Mouse (Mus musculus) stomach, postnatal 0 days (tissue): ENCODE data around the gene Casc1. TPM values are rescaled to one million over a fixed set of nuclear protein-coding genes. Genes with fewer than 3 reads are reported as not detected.

Source experiments
- ATAC-seq: fragments of 200-750 bp; cut with Nextera tagmentation; 2 replicates; pipeline ENCODE4 v1.8.0; 2017; ENCODE audit not compliant: low FRiP score, low TSS enrichment
- DNase-seq: peaks from one replicate; pipeline ENCODE4 v3.0.0-alpha.2; 2016; ENCODE audit warnings: low spot score
- H3K27ac ChIP-seq: fragments of 300-500 bp; sonication (generic); replicated peaks from 2 replicates; pipeline ENCODE4 v1.5.1; 2014; ENCODE audit warnings: mild to moderate bottlenecking, control low read depth
- H3K27me3 ChIP-seq: fragments of 300-500 bp; sonication (generic); 2 replicates; pipeline ENCODE4 v1.6.1; 2014; ENCODE audit warnings: low read length; ENCODE audit not compliant: control insufficient read depth, insufficient read depth
- H3K36me3 ChIP-seq: fragments of 300-500 bp; sonication (generic); 2 replicates; pipeline ENCODE4 v1.6.1; 2014; ENCODE audit warnings: low read length, mixed read lengths; ENCODE audit not compliant: control insufficient read depth, insufficient read depth
- H3K4me1 ChIP-seq: fragments of 300-500 bp; sonication (generic); replicated peaks from 2 replicates; pipeline ENCODE4 v1.6.1; 2014; ENCODE audit warnings: antibody characterized with exemption; ENCODE audit not compliant: control insufficient read depth, insufficient read depth
- H3K4me2 ChIP-seq: fragments of 300-500 bp; sonication (generic); replicated peaks from 2 replicates; pipeline ENCODE4 v1.6.1; 2014; ENCODE audit warnings: low read depth, mild to moderate bottlenecking, control low read depth, moderate library complexity
- H3K4me3 ChIP-seq: fragments of 300-500 bp; sonication (generic); 2 replicates; pipeline ENCODE4 v1.5.1; 2014; ENCODE audit warnings: low read depth, low read length, control low read depth
- H3K9ac ChIP-seq: fragments of 300-500 bp; sonication (generic); 2 replicates; pipeline ENCODE4 v1.6.1; 2014; ENCODE audit warnings: mild to moderate bottlenecking, low read length, control low read depth, mixed read lengths
- H3K9me3 ChIP-seq: fragments of 300-500 bp; sonication (generic); 2 replicates; pipeline ENCODE4 v1.6.1; 2016; ENCODE audit warnings: low read length; ENCODE audit not compliant: control insufficient read depth
- CTCF ChIP-seq: IDR thresholded peaks from 2 replicates; pipeline ENCODE4 v1.5.1; 2016; ENCODE audit warnings: antibody characterized with exemption, low read depth, mild to moderate bottlenecking, moderate library complexity
- EP300 ChIP-seq: optimal IDR thresholded peaks from 2 replicates; pipeline ENCODE3; 2016; ENCODE audit warnings: antibody characterized with exemption
- WGBS: fragments of 180-500 bp; shearing (Covaris S2); extraction: QIAGEN DNeasy Blood & Tissue Kit; methylation state at CpG from one replicate; pipeline ENCODE4 v1.1.7; 2014; 5-methylcytosine and 5-hydroxymethylcytosine counted together
- polyA plus RNA-seq: library from polyadenylated mRNA; unstranded; fragments of >200 nt; fragmentation: Nextera tagmentation; extraction: Ambion mirVana; gene quantifications from 2 replicates; pipeline ENCODE4 v1.2.1, GENCODE M21; 2015

Casc1 gene
- polyA plus RNA-seq = 0.16 and 0.28 TPM in 2 replicates

GRCm38 (mm10) chr6:145210816-145211338 is at the start of gene Casc1, which contains the start of gene Etfrf1:
Gene Casc1 (minus strand): TSS chr6:145211005.
Gene Etfrf1 (plus strand): TSS chr6:145211134.
- Histone ChIP-seq H3K9me3 (no peaks in the 10 kb centered on the region), H3K9ac (peak within 1 kb of the TSS; percentile 96)

GRCm38 (mm10) chr6:145256701-145257073 is 45.9 kb upstream of the Casc1 start:
- Histone ChIP-seq H3K27me3 (no peaks in the 10 kb centered on the region), H3K4me3 (no peak overlapping the region), H3K9ac (no peak overlapping the region), H3K9me3 (no peaks in the 10 kb centered on the region), H3K4me1 (no peaks in the 10 kb centered on the region), H3K27ac (peak overlapping the region; percentile 73), H3K36me3 (no peaks in the 10 kb centered on the region), H3K4me2 (no peak overlapping the region)
- TF ChIP-seq CTCF = no peak
- no peak for TF ChIP-seq EP300
- WGBS = 31% methylated on average over 2 of the region's 2 CpGs
- ATAC-seq (peak; percentile 18; the same call in 1 of the 2 replicates), DNase-seq (no peak)

More at GRCm38 (mm10) chr6:145210816-145211338, at the start of gene Casc1, which contains the start of gene Etfrf1:
- Histone ChIP-seq H3K36me3 (0 out of 2 replicates have a peak, but pooled peaks cover under 1% of the 10 kb centered on the region), H3K4me3 (peak within 1 kb of the TSS; percentile 81), H3K27ac (peak within 1 kb of the TSS; percentile 99), H3K4me2 (peak within 1 kb of the TSS; percentile 63), H3K4me1 (no peaks in the 10 kb centered on the region), H3K27me3 (no peaks in the 10 kb centered on the region)
- peak; percentile 99 for DNase-seq
- WGBS = under 1% methylated on average over 36 of the region's 36 CpGs
- 0 out of 2 replicates have a peak, but pooled peaks have one; percentile 6 for TF ChIP-seq CTCF
- no peak for TF ChIP-seq EP300
- peak; percentile 99 for ATAC-seq

GRCm38 (mm10) chr6:145255952-145256700 is 45.3 kb upstream of the Casc1 start:
- Histone ChIP-seq H3K27ac (peak overlapping the region; percentile 73), H3K9me3 (no peaks in the 10 kb centered on the region), H3K4me2 (no peak overlapping the region), H3K27me3 (no peaks in the 10 kb centered on the region), H3K4me1 (no peaks in the 10 kb centered on the region), H3K9ac (no peak overlapping the region), H3K36me3 (no peaks in the 10 kb centered on the region), H3K4me3 (no peak overlapping the region)
- WGBS = 56% methylated on average over 13 of the region's 13 CpGs
- ATAC-seq (peak; percentile 94), DNase-seq (peak; percentile 62)
- TF ChIP-seq EP300 (no peak), CTCF (peak; percentile 67)

GRCm38 (mm10) chr6:145250820-145251219 is 40.0 kb upstream of the Casc1 start:
- Histone ChIP-seq H3K4me2 (peak overlapping the region; percentile 69), H3K9ac (peak overlapping the region; percentile 93), H3K4me3 (peak overlapping the region; percentile 89), H3K27me3 (no peaks in the 10 kb centered on the region), H3K36me3 (no peaks in the 10 kb centered on the region), H3K27ac (peak overlapping the region; percentile 95), H3K9me3 (no peaks in the 10 kb centered on the region), H3K4me1 (peaks cover 2% of the 10 kb centered on the region; the same call in 1 of the 2 replicates)
- DNase-seq = peak; percentile 35
- no peak for TF ChIP-seq CTCF
- TF ChIP-seq EP300 = no peak
- 15% methylated on average over 16 of the region's 16 CpGs for WGBS
- no peak for ATAC-seq

GRCm38 (mm10) chr6:145250185-145250791 is 39.5 kb upstream of the Casc1 start, which contains the start of gene Kras:
Gene Kras (minus strand): TSS chr6:145250239.
- Histone ChIP-seq H3K9ac (peak within 1 kb of the TSS; percentile 93), H3K36me3 (no peaks in the 10 kb centered on the region), H3K4me3 (peak within 1 kb of the TSS; percentile 89), H3K9me3 (no peaks in the 10 kb centered on the region), H3K4me2 (peak within 1 kb of the TSS; percentile 81), H3K27ac (peak within 1 kb of the TSS; percentile 95), H3K27me3 (no peaks in the 10 kb centered on the region), H3K4me1 (peaks cover 2% of the 10 kb centered on the region; the same call in 1 of the 2 replicates)
- TF ChIP-seq EP300 (no peak), CTCF (no peak)
- WGBS = under 1% methylated on average over 45 of the region's 83 CpGs
- DNase-seq (peak; percentile 95), ATAC-seq (peak; percentile 95)
